Mouse (Mus musculus) hindbrain, postnatal 0 days (tissue): ENCODE results near the gene Rusc1. TPM values are rescaled to one million over a fixed set of nuclear protein-coding genes. Genes with fewer than 3 reads are reported as not detected.
"Not testable (repeated sequence)": the region's sequence is repeated elsewhere in the genome, so short reads cannot be mapped to it uniquely, and the experiment has no call there.

Experiments
- ATAC-seq: fragments of 200-750 bp; cut with Nextera tagmentation; 2 replicates; pipeline ENCODE4 v1.8.0; 2017; ENCODE audit warnings: mild to moderate bottlenecking, moderate TSS enrichment, moderate library complexity
- DNase-seq: peaks from one replicate; pipeline ENCODE4 v3.0.0-alpha.2; 2015; ENCODE audit warnings: low spot score
- H3K27ac ChIP-seq: fragments of 300-500 bp; sonication (generic); 2 replicates; pipeline ENCODE4 v1.5.1; 2014; ENCODE audit warnings: mild to moderate bottlenecking
- H3K27me3 ChIP-seq: fragments of 300-500 bp; sonication (generic); 2 replicates; pipeline ENCODE4 v1.6.1; 2014; ENCODE audit warnings: low read length, mixed read lengths; ENCODE audit not compliant: insufficient read depth
- H3K36me3 ChIP-seq: fragments of 300-500 bp; sonication (generic); 2 replicates; pipeline ENCODE4 v1.6.1; 2014; ENCODE audit warnings: low read length, mixed read lengths; ENCODE audit not compliant: insufficient read depth
- H3K4me1 ChIP-seq: fragments of 300-500 bp; sonication (generic); 2 replicates; pipeline ENCODE4 v1.6.1; 2014; ENCODE audit warnings: antibody characterized with exemption, low read length, mixed read lengths; ENCODE audit not compliant: insufficient read depth
- H3K4me2 ChIP-seq: fragments of 300-500 bp; sonication (generic); 2 replicates; pipeline ENCODE4 v1.6.1; 2014; ENCODE audit warnings: low read depth, mild to moderate bottlenecking, low read length, moderate library complexity, mixed read lengths
- H3K4me3 ChIP-seq: fragments of 300-500 bp; sonication (generic); 2 replicates; pipeline ENCODE4 v1.5.1; 2014; ENCODE audit warnings: low read length
- H3K9ac ChIP-seq: fragments of 300-500 bp; sonication (generic); replicated peaks from 2 replicates; pipeline ENCODE4 v1.6.1; 2014; ENCODE audit warnings: mild to moderate bottlenecking, low read length, moderate library complexity, mixed read lengths
- H3K9me3 ChIP-seq: fragments of 300-500 bp; sonication (generic); 2 replicates; pipeline ENCODE4 v1.6.1; 2016; ENCODE audit warnings: low read length, mixed read lengths
- CTCF ChIP-seq: IDR thresholded peaks from 2 replicates; pipeline ENCODE4 v1.5.1; 2016; ENCODE audit warnings: antibody characterized with exemption, control low read depth, low read depth
- WGBS: fragments of 180-500 bp; shearing (Covaris S2); extraction: QIAGEN DNeasy Blood & Tissue Kit; methylation state at CpG from one replicate; pipeline ENCODE4 v1.1.7; 2014; 5-methylcytosine and 5-hydroxymethylcytosine counted together
- polyA plus RNA-seq: library from polyadenylated mRNA; unstranded; fragments of >200 nt; fragmentation: Nextera tagmentation; extraction: Ambion mirVana; gene quantifications from 2 replicates; pipeline ENCODE4 v1.2.1, GENCODE M21; 2015
- total RNA-seq: library from RNA; depleted of rRNA; stranded (reverse); fragments of >200 nt; gene quantifications from 2 replicates; pipeline ENCODE4 v1.2.3, GENCODE M21; 2014

Rusc1 gene
- total and polyA plus RNA-seq, 2 experiments from 2014 or later, result 95.6 to 197 TPM

GRCm38 (mm10) chr3:89087338-89088110, 5.6 kb downstream of the Rusc1 start:
- Histone ChIP-seq H3K4me3 (no peak overlapping the region), H3K36me3 (peaks cover 31% of the 10 kb centered on the region), H3K4me2 (no peak overlapping the region), H3K4me1 (0 out of 2 replicates have a peak, but pooled peaks cover 13% of the 10 kb centered on the region), H3K27me3 (no peaks in the 10 kb centered on the region), H3K27ac (no peak overlapping the region), H3K9ac (no peak overlapping the region), H3K9me3 (no peaks in the 10 kb centered on the region)
- DNase-seq (peak; percentile 89), ATAC-seq (no peak)
- peak; percentile 79 for TF ChIP-seq CTCF
- WGBS, result 34% methylated on average over 21 of the region's 21 CpGs

GRCm38 (mm10) chr3:89084654-89085190, 8.4 kb downstream of the Rusc1 start:
- H3K9me3 ChIP-seq, result no peaks in the 10 kb centered on the region
- ATAC-seq (no peak), DNase-seq (no peak)
- H3K4me3 ChIP-seq, result no peak overlapping the region
- H3K9ac ChIP-seq, result no peak overlapping the region
- H3K27ac ChIP-seq, result no peak overlapping the region
- WGBS, result 81% methylated on average over 12 of the region's 12 CpGs
- H3K36me3 ChIP-seq, result peaks cover 33% of the 10 kb centered on the region
- H3K4me2 ChIP-seq, result no peak overlapping the region
- TF ChIP-seq CTCF, result no peak
- H3K27me3 ChIP-seq, result no peaks in the 10 kb centered on the region
- H3K4me1 ChIP-seq, result 0 out of 2 replicates have a peak, but pooled peaks cover 4% of the 10 kb centered on the region

- no peak for TF ChIP-seq CTCF
- no peak overlapping the region for H3K27ac ChIP-seq
- H3K4me2 ChIP-seq, result no peak overlapping the region
- ATAC-seq, result no peak
- H3K4me3 ChIP-seq, result no peak overlapping the region
- no peaks in the 10 kb centered on the region for H3K27me3 ChIP-seq
- no peak overlapping the region for H3K9ac ChIP-seq
- WGBS, result 80% methylated on average over 2 of the region's 2 CpGs
- no peak for DNase-seq
- no peaks in the 10 kb centered on the region for H3K9me3 ChIP-seq
- no peaks in the 10 kb centered on the region for H3K4me1 ChIP-seq
- H3K36me3 ChIP-seq, result peaks cover 38% of the 10 kb centered on the region
Measured at GRCm38 (mm10) chr3:89084133-89084532, 9.0 kb downstream of the Rusc1 start.

GRCm38 (mm10) chr3:89082287-89082686, 10.8 kb downstream of the Rusc1 start:
- peaks cover 44% of the 10 kb centered on the region for H3K36me3 ChIP-seq
- H3K9ac ChIP-seq, H3K4me2 ChIP-seq, H3K4me3 ChIP-seq, DNase-seq, H3K27me3 ChIP-seq, ATAC-seq, H3K27ac ChIP-seq, H3K4me1 ChIP-seq, H3K9me3 ChIP-seq: not testable (repeated sequence)

GRCm38 (mm10) chr3:89077383-89077782, 15.7 kb downstream of the Rusc1 start:
- Histone ChIP-seq H3K4me3 (no peak overlapping the region), H3K36me3 (peaks cover 68% of the 10 kb centered on the region), H3K27me3 (no peaks in the 10 kb centered on the region), H3K9ac (no peak overlapping the region), H3K4me2 (no peak overlapping the region), H3K27ac (no peak overlapping the region), H3K4me1 (no peaks in the 10 kb centered on the region), H3K9me3 (no peaks in the 10 kb centered on the region)
- TF ChIP-seq CTCF, result no peak
- WGBS, result 89% methylated on average over 9 of the region's 9 CpGs
- ATAC-seq, result no peak
- no peak for DNase-seq

- DNase-seq (no peak), ATAC-seq (no peak)
- Histone ChIP-seq H3K9ac (no peak overlapping the region), H3K4me1 (no peaks in the 10 kb centered on the region), H3K27me3 (no peaks in the 10 kb centered on the region), H3K4me2 (no peak overlapping the region), H3K36me3 (peaks cover 80% of the 10 kb centered on the region), H3K4me3 (no peak overlapping the region), H3K27ac (no peak overlapping the region), H3K9me3 (no peaks in the 10 kb centered on the region)
- TF ChIP-seq CTCF, result no peak
Measured at GRCm38 (mm10) chr3:89067265-89067664, 25.8 kb downstream of the Rusc1 start.

- Histone ChIP-seq H3K4me3 (no peak overlapping the region), H3K36me3 (peaks cover 82% of the 10 kb centered on the region), H3K9me3 (no peaks in the 10 kb centered on the region), H3K27me3 (no peaks in the 10 kb centered on the region), H3K27ac (no peak overlapping the region), H3K9ac (no peak overlapping the region), H3K4me2 (no peak overlapping the region), H3K4me1 (no peaks in the 10 kb centered on the region)
- 39% methylated on average over 3 of the region's 3 CpGs for WGBS
- DNase-seq, result no peak
- no peak for TF ChIP-seq CTCF
- no peak for ATAC-seq
Measured at GRCm38 (mm10) chr3:89061696-89062095, 31.4 kb downstream of the Rusc1 start.
